Mouse (Mus musculus) fibroblast of lung, adult 2 months (primary cell): ENCODE measurements around the gene Ddx10.
"Not testable (repeated sequence)": the region's sequence is repeated elsewhere in the genome, so short reads cannot be mapped to it uniquely, and the experiment has no call there.

Experiments
- DNase-seq: peaks from one replicate; pipeline ENCODE4 v3.0.0-alpha.2; 2011; ENCODE audit warnings: low read depth

The Ddx10 gene

GRCm38 (mm10) chr9:53143508-53143907 is 104.3 kb downstream of the Ddx10 start:
- DNase-seq: no peak

GRCm38 (mm10) chr9:53142424-53142823 is 105.4 kb downstream of the Ddx10 start:
- not testable (repeated sequence) for DNase-seq

GRCm38 (mm10) chr9:53140610-53141165 is 107.2 kb downstream of the Ddx10 start:
- no peak for DNase-seq

- no peak for DNase-seq
Measured at GRCm38 (mm10) chr9:53132826-53133225, 115.0 kb downstream of the Ddx10 start.

GRCm38 (mm10) chr9:53130460-53130859 is 117.4 kb downstream of the Ddx10 start:
- DNase-seq: no peak

GRCm38 (mm10) chr9:53101103-53101502 is 146.8 kb downstream of the Ddx10 start:
- DNase-seq: no peak

GRCm38 (mm10) chr9:53095319-53096165 is 152.3 kb downstream of the Ddx10 start:
- peak; percentile 24 for DNase-seq

- DNase-seq: peak; percentile 51
Measured at GRCm38 (mm10) chr9:53094536-53094935, 153.3 kb downstream of the Ddx10 start.

GRCm38 (mm10) chr9:53077626-53078025 is 170.2 kb downstream of the Ddx10 start:
- DNase-seq: no peak

GRCm38 (mm10) chr9:53075931-53076330 is 171.9 kb downstream of the Ddx10 start:
- no peak for DNase-seq

- DNase-seq: no peak
Measured at GRCm38 (mm10) chr9:53074443-53074842, 173.4 kb downstream of the Ddx10 start.

GRCm38 (mm10) chr9:53073576-53074112 is 174.2 kb downstream of the Ddx10 start:
- DNase-seq: no peak

- DNase-seq: no peak
Measured at GRCm38 (mm10) chr9:53072088-53072487, 175.8 kb downstream of the Ddx10 start.

- DNase-seq: no peak
Measured at GRCm38 (mm10) chr9:53070875-53071524, 176.9 kb downstream of the Ddx10 start.

- no peak for DNase-seq
Measured at GRCm38 (mm10) chr9:53068166-53068565, 179.7 kb downstream of the Ddx10 start.

- peak; percentile 61 for DNase-seq
Measured at GRCm38 (mm10) chr9:53066428-53066827, 181.4 kb downstream of the Ddx10 start.

GRCm38 (mm10) chr9:53065028-53065427 is 182.8 kb downstream of the Ddx10 start:
- DNase-seq: no peak

GRCm38 (mm10) chr9:53064531-53064930 is 183.3 kb downstream of the Ddx10 start:
- DNase-seq: no peak

GRCm38 (mm10) chr9:53055306-53055705 is 192.5 kb downstream of the Ddx10 start:
- no peak for DNase-seq
